Mouse (Mus musculus): ENCODE results near the gene Psen2. TPM values are rescaled to one million over a fixed set of nuclear protein-coding genes. Genes with fewer than 3 reads are reported as not detected.
A peak's percentile ranks its signal among the peaks of the same experiment; 100 is the strongest.

The Psen2 gene
- polyA plus RNA-seq, 1 experiment from 2014 or later = 15.6 TPM

DNA sequence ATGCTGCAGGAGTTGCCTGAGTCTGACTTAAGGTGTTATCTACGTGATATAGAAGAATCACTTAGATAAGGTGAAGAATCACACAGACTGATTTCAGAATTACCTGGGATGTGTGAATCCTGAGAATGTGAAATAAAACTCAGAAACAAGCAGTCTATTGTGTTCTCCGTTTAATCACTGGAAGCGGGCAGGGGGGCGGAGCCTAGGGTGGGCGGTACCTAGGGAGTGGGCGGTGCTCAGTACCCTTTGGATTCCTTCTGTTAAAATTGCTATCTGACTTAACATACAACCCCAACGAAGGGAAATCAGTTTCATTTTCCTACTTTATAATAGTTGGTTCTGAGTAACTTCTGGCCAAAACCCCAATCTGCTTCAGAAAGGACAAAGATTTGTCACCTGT lies 2.2 kb upstream of the Psen2 start:
- Histone ChIP-seq H3K27ac (no peak overlapping the region), H3K36me3 (no peaks in the 10 kb centered on the region), H3K4me1 (peaks cover 16% of the 10 kb centered on the region), H3K9me3 (no peaks in the 10 kb centered on the region), H3K4me3 (peak overlapping the region; percentile 40), H3K27me3 (ENCODE audit: insufficient read depth, poor library complexity, severe bottlenecking) (peaks cover 49% of the 10 kb centered on the region)
- DNase-seq (ENCODE audit: low spot score) = no peak
- WGBS = 14% methylated on average over 7 of the region's 7 CpGs

- Histone ChIP-seq H3K4me3 (peak overlapping the region; percentile 40), H3K27ac (no peak overlapping the region), H3K36me3 (no peaks in the 10 kb centered on the region), H3K9me3 (no peaks in the 10 kb centered on the region), H3K4me1 (peaks cover 18% of the 10 kb centered on the region), H3K27me3 (ENCODE audit: insufficient read depth, poor library complexity, severe bottlenecking) (peaks cover 49% of the 10 kb centered on the region)
- DNase-seq (ENCODE audit: low spot score) = no peak
- WGBS = 53% methylated on average over 10 of the region's 10 CpGs
Measured at GRCm38 (mm10) chr1:180264851-180265250, 1.6 kb upstream of the Psen2 start.

- no peaks in the 10 kb centered on the region for H3K36me3 ChIP-seq
- peaks cover 19% of the 10 kb centered on the region for H3K4me1 ChIP-seq
- WGBS = 66% methylated on average over 6 of the region's 6 CpGs
- H3K4me3 ChIP-seq = no peak overlapping the region
- DNase-seq (ENCODE audit: low spot score) = no peak
- H3K27ac ChIP-seq = no peak overlapping the region
- no peaks in the 10 kb centered on the region for H3K9me3 ChIP-seq
- peaks cover 49% of the 10 kb centered on the region for H3K27me3 ChIP-seq (ENCODE audit: insufficient read depth, poor library complexity, severe bottlenecking)
Measured at GRCm38 (mm10) chr1:180264389-180264788, 1.2 kb upstream of the Psen2 start.

DNA sequence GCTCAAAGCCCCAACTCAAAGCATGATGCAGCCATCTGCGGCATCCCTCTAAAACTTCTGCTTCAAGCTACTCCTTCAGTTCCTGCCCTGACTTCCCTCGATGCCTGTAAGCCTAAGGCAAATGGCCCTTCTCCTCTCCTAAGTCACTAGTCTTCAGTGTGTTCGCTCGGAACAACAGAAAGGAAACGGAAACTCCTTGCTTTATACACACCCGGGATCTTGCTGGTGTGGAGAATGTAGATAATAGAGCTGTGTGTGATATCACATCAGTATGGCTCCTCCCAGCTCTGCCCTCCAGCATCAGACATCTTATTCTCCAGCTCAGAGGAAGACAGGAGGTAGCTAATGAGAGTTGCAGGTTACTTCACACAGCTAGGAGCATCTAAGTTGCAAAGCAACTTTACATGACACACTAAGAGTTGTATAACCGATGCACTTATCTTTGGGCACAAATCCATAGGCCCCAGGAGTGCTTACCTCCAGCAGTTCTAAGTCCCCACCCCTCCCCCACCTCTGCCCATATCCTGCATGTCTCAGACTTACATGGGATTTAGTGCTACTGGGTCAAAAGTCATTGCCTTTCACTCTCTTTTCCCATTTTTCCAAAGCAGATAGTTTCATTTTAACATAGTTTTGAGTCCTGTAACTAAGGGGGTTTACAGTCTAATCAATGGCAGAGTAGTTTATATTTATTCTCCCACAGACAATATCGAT lies 1.2 kb downstream of the Psen2 start:
- Histone ChIP-seq H3K27ac (no peak overlapping the region), H3K27me3 (ENCODE audit: insufficient read depth, poor library complexity, severe bottlenecking) (peaks cover 40% of the 10 kb centered on the region), H3K9me3 (no peaks in the 10 kb centered on the region), H3K4me1 (peaks cover 14% of the 10 kb centered on the region; the same call in 1 of the 2 replicates), H3K36me3 (no peaks in the 10 kb centered on the region), H3K4me3 (no peak overlapping the region)
- DNase-seq (ENCODE audit: low spot score) = no peak
- WGBS = 61% methylated on average over 8 of the region's 8 CpGs

DNA sequence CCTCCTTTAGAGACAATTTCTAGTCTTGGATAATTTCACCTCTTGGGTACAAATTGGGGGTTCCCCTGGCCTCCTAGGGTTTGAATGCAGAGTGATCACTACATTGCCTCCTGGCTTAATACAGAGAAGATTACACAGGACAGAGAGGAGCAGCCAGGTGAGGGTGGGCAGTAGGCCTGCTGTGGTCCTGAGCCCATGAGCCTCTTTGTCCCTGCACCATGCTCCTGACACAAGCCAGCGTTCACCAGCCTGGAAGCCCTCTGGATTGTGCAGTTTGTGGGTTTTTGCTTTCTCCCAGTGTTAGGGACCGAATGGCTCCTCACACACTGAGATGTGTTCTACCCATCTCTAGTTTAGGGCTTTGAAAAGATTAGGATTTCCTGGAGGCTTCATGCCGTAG lies 1.8 kb downstream of the Psen2 start:
- no peaks in the 10 kb centered on the region for H3K9me3 ChIP-seq
- peaks cover 35% of the 10 kb centered on the region for H3K27me3 ChIP-seq (ENCODE audit: insufficient read depth, poor library complexity, severe bottlenecking)
- H3K36me3 ChIP-seq = no peaks in the 10 kb centered on the region
- WGBS = 81% methylated on average over 3 of the region's 3 CpGs
- H3K27ac ChIP-seq = no peak overlapping the region
- no peak for DNase-seq (ENCODE audit: low spot score)
- no peak overlapping the region for H3K4me3 ChIP-seq
- peaks cover 17% of the 10 kb centered on the region; the same call in 1 of the 2 replicates for H3K4me1 ChIP-seq

DNA sequence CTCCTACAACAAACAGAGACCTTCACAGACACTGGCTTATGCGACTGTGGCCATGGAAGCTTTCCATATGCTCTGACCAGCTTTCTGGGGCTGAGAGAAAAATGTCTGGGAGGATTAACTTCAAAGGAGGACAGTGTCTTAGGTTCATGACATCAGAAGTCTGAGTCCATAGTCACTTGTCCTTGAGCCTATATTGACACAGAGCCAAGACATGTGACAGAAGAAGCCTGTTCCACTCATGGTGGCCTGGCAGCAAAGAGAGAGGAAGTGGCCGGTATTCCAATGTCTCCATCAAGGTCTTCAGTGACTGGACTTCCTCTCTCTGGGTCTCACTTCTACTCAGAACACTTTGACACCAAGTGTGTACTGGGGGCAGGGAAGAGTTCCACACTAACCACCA lies 2.4 kb downstream of the Psen2 start:
- H3K27me3 ChIP-seq (ENCODE audit: insufficient read depth, poor library complexity, severe bottlenecking) = peaks cover 30% of the 10 kb centered on the region
- no peaks in the 10 kb centered on the region for H3K9me3 ChIP-seq
- WGBS = 73% methylated on average over 2 of the region's 2 CpGs
- H3K4me3 ChIP-seq = no peak overlapping the region
- peaks cover 18% of the 10 kb centered on the region for H3K4me1 ChIP-seq
- H3K27ac ChIP-seq = no peak overlapping the region
- H3K36me3 ChIP-seq = no peaks in the 10 kb centered on the region
- DNase-seq (ENCODE audit: low spot score) = no peak

DNA sequence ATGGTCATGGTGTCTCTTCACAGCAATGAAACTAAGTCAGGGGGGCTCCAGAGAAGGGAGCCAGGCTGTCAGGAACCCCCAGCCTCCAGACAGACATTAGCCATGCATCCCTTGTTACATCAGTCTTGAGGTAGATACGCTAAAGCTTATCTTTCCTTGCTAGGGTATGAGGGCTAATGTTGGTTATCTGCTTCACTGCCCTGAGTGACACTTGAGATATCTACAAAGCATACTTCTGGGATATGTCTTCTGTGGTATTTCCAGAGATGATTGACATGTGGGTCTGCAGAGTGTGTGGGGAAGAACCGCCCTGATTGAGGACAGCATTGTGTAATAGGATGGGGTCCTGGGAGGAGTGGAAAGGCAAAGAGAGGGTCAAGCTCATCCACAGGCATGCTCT lies 3.5 kb downstream of the Psen2 start:
- H3K9me3 ChIP-seq = no peaks in the 10 kb centered on the region
- WGBS = 22% methylated on average over 2 of the region's 2 CpGs
- no peak for DNase-seq (ENCODE audit: low spot score)

DNA sequence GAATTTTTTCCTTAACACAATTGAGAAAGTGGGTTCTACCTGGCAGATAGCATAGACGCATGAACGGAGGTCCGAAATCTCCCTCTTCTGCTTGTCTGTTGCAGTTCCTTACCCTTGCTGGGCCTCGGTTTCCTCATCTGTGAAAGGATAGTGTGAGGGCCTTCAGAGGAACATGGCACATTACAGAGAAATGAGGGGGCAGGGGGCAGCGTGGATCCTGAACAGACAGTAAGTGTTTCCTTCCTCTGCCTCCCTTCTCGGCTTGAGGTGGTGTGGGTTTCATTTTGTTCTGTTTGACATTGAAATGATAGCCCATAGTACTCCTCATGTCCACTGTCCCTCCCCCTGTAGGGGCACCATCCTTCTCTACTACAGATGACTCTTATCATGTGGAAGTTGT lies 5.8 kb downstream of the Psen2 start:
- H3K4me3 ChIP-seq = no peak overlapping the region
- peaks cover 30% of the 10 kb centered on the region for H3K27me3 ChIP-seq (ENCODE audit: insufficient read depth, poor library complexity, severe bottlenecking)
- H3K36me3 ChIP-seq = no peaks in the 10 kb centered on the region
- H3K9me3 ChIP-seq = no peaks in the 10 kb centered on the region
- H3K27ac ChIP-seq = no peak overlapping the region
- DNase-seq (ENCODE audit: low spot score) = no peak
- 87% methylated on average over 6 of the region's 6 CpGs for WGBS
- peaks cover 24% of the 10 kb centered on the region for H3K4me1 ChIP-seq

More for the DNA sequence above, 3.5 kb downstream of the Psen2 start:
- Histone ChIP-seq H3K36me3 (no peaks in the 10 kb centered on the region), H3K27me3 (ENCODE audit: insufficient read depth, poor library complexity, severe bottlenecking) (peaks cover 31% of the 10 kb centered on the region), H3K27ac (no peak overlapping the region), H3K4me3 (no peak overlapping the region), H3K4me1 (peaks cover 23% of the 10 kb centered on the region)

- 61% methylated on average over 4 of the region's 4 CpGs for WGBS
- H3K27me3 ChIP-seq (ENCODE audit: insufficient read depth, poor library complexity, severe bottlenecking) = peaks cover 28% of the 10 kb centered on the region
- no peaks in the 10 kb centered on the region for H3K9me3 ChIP-seq
- H3K36me3 ChIP-seq = no peaks in the 10 kb centered on the region
- H3K4me3 ChIP-seq = peak overlapping the region; percentile 88
- H3K4me1 ChIP-seq = peaks cover 24% of the 10 kb centered on the region
- H3K27ac ChIP-seq = peak overlapping the region; percentile 91
- DNase-seq (ENCODE audit: low spot score) = no peak
Measured at GRCm38 (mm10) chr1:180256866-180257265, 6.4 kb downstream of the Psen2 start.

- under 1% methylated on average over 39 of the region's 39 CpGs for WGBS
- Histone ChIP-seq H3K36me3 (no peaks in the 10 kb centered on the region), H3K27ac (peak overlapping the region; percentile 91), H3K27me3 (ENCODE audit: insufficient read depth, poor library complexity, severe bottlenecking) (peaks cover 22% of the 10 kb centered on the region), H3K9me3 (no peaks in the 10 kb centered on the region), H3K4me3 (peak overlapping the region; percentile 88), H3K4me1 (peaks cover 26% of the 10 kb centered on the region)
- peak; percentile 95 for DNase-seq (ENCODE audit: low spot score)
Measured at GRCm38 (mm10) chr1:180256138-180256674, 7.0 kb downstream of the Psen2 start.

DNA sequence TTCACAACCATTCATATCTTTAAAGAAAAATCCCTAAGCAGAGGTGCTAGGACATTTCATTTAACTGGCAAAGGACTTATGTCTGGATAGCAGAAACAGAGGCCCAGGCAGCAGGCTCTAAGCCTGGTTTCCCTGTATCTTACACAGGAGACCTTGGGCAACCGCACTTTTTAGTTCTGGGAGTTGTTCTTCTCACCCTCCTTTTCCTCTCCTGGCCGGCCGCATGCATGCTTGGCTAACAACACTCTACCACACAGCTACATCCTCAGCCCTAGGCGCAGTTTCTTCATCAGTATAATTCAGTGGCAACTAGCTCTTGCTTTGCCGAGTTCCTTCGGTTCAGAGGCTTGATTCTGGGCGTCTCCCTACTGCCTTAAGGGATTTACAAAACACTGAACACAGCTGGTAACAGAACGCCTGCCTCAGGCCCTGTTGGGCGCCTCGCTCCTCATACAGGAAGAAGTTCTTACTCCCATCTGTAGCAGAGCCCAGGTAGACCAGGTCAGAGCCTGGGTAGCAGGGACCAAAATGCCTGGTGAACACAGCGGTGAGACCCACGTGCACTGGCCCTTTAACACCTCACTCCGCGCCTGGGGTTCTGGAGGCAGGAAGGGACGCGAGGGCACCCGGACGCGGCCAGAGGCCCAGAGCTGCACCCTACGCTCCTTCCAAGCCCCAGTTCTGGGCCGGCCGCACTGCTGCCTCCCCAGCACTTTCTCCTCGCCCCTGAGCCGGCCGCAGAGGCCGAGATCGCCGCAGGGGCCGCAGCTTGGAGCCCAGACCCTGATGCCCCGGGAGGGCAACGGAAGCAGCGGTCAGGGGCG lies 7.7 kb downstream of the Psen2 start:
- Histone ChIP-seq H3K4me3 (peak overlapping the region; percentile 88), H3K4me1 (peaks cover 32% of the 10 kb centered on the region), H3K9me3 (no peaks in the 10 kb centered on the region), H3K27ac (peak overlapping the region; percentile 91), H3K36me3 (no peaks in the 10 kb centered on the region), H3K27me3 (ENCODE audit: insufficient read depth, poor library complexity, severe bottlenecking) (peaks cover 15% of the 10 kb centered on the region)
- 3% methylated on average over 33 of the region's 33 CpGs for WGBS
- peak; percentile 87 for DNase-seq (ENCODE audit: low spot score)

GRCm38 (mm10) chr1:180254316-180254715 lies 8.9 kb downstream of the Psen2 start:
- no peak overlapping the region for H3K4me3 ChIP-seq
- no peaks in the 10 kb centered on the region for H3K36me3 ChIP-seq
- no peak overlapping the region for H3K27ac ChIP-seq
- peaks cover 41% of the 10 kb centered on the region for H3K4me1 ChIP-seq
- no peaks in the 10 kb centered on the region for H3K9me3 ChIP-seq
- peaks cover 15% of the 10 kb centered on the region; the same call in 1 of the 2 replicates for H3K27me3 ChIP-seq (ENCODE audit: insufficient read depth, poor library complexity, severe bottlenecking)
- DNase-seq (ENCODE audit: low spot score) = no peak
- 81% methylated on average over 5 of the region's 5 CpGs for WGBS

DNA sequence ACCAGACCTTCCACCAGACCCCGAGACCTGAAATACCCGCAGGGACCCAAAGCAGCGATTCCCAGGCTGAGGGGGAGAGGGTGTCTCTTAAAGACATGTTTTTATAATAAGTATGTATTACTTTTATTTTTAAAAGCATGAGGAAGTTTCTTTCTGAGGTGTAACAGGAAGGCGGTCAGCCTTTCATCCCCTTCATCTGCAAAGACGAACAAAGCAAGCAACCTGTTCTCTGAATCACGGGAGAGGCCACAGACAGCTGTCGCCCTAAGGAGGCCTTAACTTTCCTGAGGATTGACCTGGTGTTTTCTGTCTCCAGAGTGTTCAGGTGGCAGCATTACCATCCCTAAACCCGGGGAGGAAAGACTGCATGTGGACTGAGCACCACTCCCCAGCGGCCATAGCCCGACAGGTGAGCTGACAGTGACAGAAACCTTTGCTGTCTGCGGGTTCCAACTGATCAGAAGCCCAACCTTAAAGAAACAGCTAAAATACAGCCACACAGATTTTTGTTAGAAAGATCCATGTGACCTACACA lies 10.5 kb downstream of the Psen2 start:
- 76% methylated on average over 11 of the region's 11 CpGs for WGBS
- Histone ChIP-seq H3K4me3 (no peak overlapping the region), H3K9me3 (no peaks in the 10 kb centered on the region), H3K36me3 (no peaks in the 10 kb centered on the region), H3K4me1 (peaks cover 57% of the 10 kb centered on the region), H3K27me3 (ENCODE audit: insufficient read depth, poor library complexity, severe bottlenecking) (peaks cover 15% of the 10 kb centered on the region; the same call in 1 of the 2 replicates), H3K27ac (no peak overlapping the region)
- DNase-seq (ENCODE audit: low spot score) = no peak

Measured in heart, embryonic 10.5 days (tissue).